Mouse (Mus musculus) heart, postnatal 0 days (tissue): ENCODE measurements around the gene Dysf. TPM values are rescaled to one million over a fixed set of nuclear protein-coding genes. Genes with fewer than 3 reads are reported as not detected.

Source experiments
- ATAC-seq: fragments of 200-750 bp; cut with Nextera tagmentation; 2 replicates; pipeline ENCODE4 v1.8.0; 2017; ENCODE audit warnings: low read depth, moderate number of reproducible peaks, moderate library complexity; ENCODE audit not compliant: insufficient read depth
- DNase-seq: peaks from one replicate; pipeline ENCODE4 v3.0.0-alpha.2; 2016; ENCODE audit warnings: low spot score
- H3K27ac ChIP-seq: fragments of 300-500 bp; sonication (generic); 2 replicates; pipeline ENCODE4 v1.5.1; 2014; ENCODE audit warnings: low read depth, mild to moderate bottlenecking
- H3K27me3 ChIP-seq: fragments of 300-500 bp; sonication (generic); 2 replicates; pipeline ENCODE4 v1.6.1; 2014; ENCODE audit warnings: low read length, mixed read lengths; ENCODE audit not compliant: control insufficient read depth, insufficient read depth
- H3K36me3 ChIP-seq: fragments of 300-500 bp; sonication (generic); replicated peaks from 2 replicates; pipeline ENCODE4 v1.6.1; 2014; ENCODE audit warnings: low read length, mixed read lengths; ENCODE audit not compliant: control insufficient read depth, insufficient read depth
- H3K4me1 ChIP-seq: fragments of 300-500 bp; sonication (generic); 2 replicates; pipeline ENCODE4 v1.6.1; 2014; ENCODE audit warnings: antibody characterized with exemption; ENCODE audit not compliant: control insufficient read depth, insufficient read depth
- H3K4me2 ChIP-seq: fragments of 300-500 bp; sonication (generic); 2 replicates; pipeline ENCODE4 v1.6.1; 2014; ENCODE audit warnings: low read depth, mild to moderate bottlenecking, low read length, moderate library complexity
- H3K4me3 ChIP-seq: fragments of 300-500 bp; sonication (generic); 2 replicates; pipeline ENCODE4 v1.5.1; 2014; ENCODE audit warnings: low read depth, low read length
- H3K9ac ChIP-seq: fragments of 300-500 bp; sonication (generic); replicated peaks from 2 replicates; pipeline ENCODE4 v1.6.1; 2014; ENCODE audit warnings: low read depth, low read length, mixed read lengths
- H3K9me3 ChIP-seq: fragments of 300-500 bp; sonication (generic); replicated peaks from 2 replicates; pipeline ENCODE4 v1.6.1; 2016; ENCODE audit warnings: low read length; ENCODE audit not compliant: control insufficient read depth
- CTCF ChIP-seq: IDR thresholded peaks from 2 replicates; pipeline ENCODE4 v1.5.1; 2016; ENCODE audit warnings: antibody characterized with exemption, control low read depth, low read depth
- EP300 ChIP-seq: IDR thresholded peaks from 2 replicates; pipeline ENCODE4 v1.6.1; 2016; ENCODE audit warnings: antibody characterized with exemption, low read depth
- WGBS: fragments of 180-500 bp; shearing (Covaris S2); extraction: QIAGEN DNeasy Blood & Tissue Kit; methylation state at CpG from one replicate; pipeline ENCODE4 v1.1.7; 2014; 5-methylcytosine and 5-hydroxymethylcytosine counted together
- polyA plus RNA-seq: library from polyadenylated mRNA; unstranded; fragments of >200 nt; fragmentation: Nextera tagmentation; extraction: Ambion mirVana; gene quantifications from 2 replicates; pipeline ENCODE4 v1.2.1, GENCODE M21; 2015
- total RNA-seq: library from RNA; depleted of rRNA; stranded (reverse); fragments of >200 nt; gene quantifications from 2 replicates; pipeline ENCODE4 v1.2.3, GENCODE M21; 2014; ENCODE audit warnings: low replicate concordance

Dysf gene
- total and polyA plus RNA-seq, 2 experiments from 2014 or later: 15.0 to 21.9 TPM

DNA sequence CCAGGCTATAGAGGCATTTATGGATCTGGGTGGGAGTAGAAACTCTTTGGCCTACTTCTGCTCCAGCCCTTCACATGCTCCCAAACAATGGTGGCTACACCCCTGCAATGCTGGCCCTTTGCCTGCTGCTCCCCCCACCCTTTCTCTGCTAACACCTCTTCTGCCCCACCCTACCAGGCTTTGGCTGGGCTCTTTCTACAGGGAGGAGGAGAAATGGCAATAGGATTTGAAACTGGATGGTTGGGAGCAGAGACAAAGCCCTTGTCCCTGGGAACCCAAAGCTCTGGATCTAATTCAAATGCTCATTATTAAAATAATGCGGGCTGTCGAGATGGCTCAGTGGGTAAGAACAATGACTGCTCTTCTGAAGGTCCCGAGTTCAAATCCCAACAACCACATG lies 72.2 kb downstream of the Dysf start:
- 82% methylated on average over 3 of the region's 3 CpGs for WGBS
- H3K9me3 ChIP-seq: no peaks in the 10 kb centered on the region
- TF ChIP-seq EP300 (no peak), CTCF (no peak)
- H3K27me3 ChIP-seq: no peaks in the 10 kb centered on the region
- no peak overlapping the region for H3K4me3 ChIP-seq
- H3K9ac ChIP-seq: no peak overlapping the region
- no peak overlapping the region for H3K27ac ChIP-seq
- no peak for DNase-seq
- H3K4me2 ChIP-seq: no peak overlapping the region
- ATAC-seq: no peak
- peaks cover 44% of the 10 kb centered on the region for H3K36me3 ChIP-seq
- H3K4me1 ChIP-seq: no peaks in the 10 kb centered on the region; the same call in 1 of the 2 replicates

DNA sequence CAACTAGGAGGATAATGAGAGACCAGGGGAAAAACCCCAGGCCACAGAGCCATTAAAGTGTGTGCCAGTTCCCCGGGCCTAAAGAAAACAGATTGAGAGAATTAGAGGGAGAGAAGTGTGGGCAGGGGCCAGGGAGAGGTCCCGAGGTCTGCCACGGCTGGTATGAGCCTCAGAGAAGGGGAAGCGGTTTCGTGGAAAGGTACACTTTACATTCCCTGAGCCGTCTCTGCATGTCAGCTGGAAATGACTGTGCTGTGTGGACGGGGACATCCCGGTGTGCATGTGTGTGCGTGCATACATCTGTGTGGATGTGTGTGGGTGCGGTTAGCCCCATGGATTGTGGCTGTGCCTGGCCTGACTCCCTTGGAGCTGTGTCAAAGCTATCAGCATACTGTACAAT lies 76.4 kb downstream of the Dysf start:
- TF ChIP-seq CTCF (no peak), EP300 (no peak)
- Histone ChIP-seq H3K4me2 (no peak overlapping the region), H3K4me1 (no peaks in the 10 kb centered on the region; the same call in 1 of the 2 replicates), H3K27me3 (no peaks in the 10 kb centered on the region), H3K36me3 (peaks cover 60% of the 10 kb centered on the region), H3K27ac (no peak overlapping the region), H3K9ac (no peak overlapping the region), H3K9me3 (no peaks in the 10 kb centered on the region), H3K4me3 (no peak overlapping the region)
- ATAC-seq (no peak; the same call in 1 of the 2 replicates), DNase-seq (no peak)
- 56% methylated on average over 10 of the region's 10 CpGs for WGBS

DNA sequence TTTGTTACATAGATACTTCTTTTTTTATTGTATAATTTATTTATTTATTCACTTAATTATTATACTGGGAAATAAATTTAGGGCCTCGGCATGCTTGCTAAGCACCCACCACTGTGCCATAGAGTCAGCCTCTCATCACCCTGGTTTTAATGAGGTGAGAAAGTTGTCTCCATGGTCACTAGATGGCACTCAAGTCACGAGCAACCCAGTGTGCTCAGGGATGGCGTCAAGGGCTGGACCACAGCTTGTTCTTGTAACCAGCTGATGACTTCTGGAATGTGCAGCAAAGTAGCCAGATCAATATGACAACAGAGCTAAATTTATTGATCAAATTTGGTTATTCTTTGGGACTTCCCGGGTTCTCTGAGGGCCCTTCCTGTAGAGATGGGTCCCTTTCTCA lies 85.1 kb downstream of the Dysf start:
- 0 out of 2 replicates have a peak, but pooled peaks have one; percentile 35 for ATAC-seq
- H3K9me3 ChIP-seq: no peaks in the 10 kb centered on the region
- DNase-seq: peak; percentile 45
- H3K4me3 ChIP-seq: no peak overlapping the region
- no peak overlapping the region for H3K27ac ChIP-seq
- TF ChIP-seq CTCF: peak; percentile 75
- no peak for TF ChIP-seq EP300
- no peaks in the 10 kb centered on the region for H3K4me1 ChIP-seq
- H3K36me3 ChIP-seq: peaks cover 24% of the 10 kb centered on the region
- no peak overlapping the region for H3K4me2 ChIP-seq
- H3K27me3 ChIP-seq: no peaks in the 10 kb centered on the region
- WGBS: 28% methylated on average over 4 of the region's 4 CpGs
- no peak overlapping the region for H3K9ac ChIP-seq

DNA sequence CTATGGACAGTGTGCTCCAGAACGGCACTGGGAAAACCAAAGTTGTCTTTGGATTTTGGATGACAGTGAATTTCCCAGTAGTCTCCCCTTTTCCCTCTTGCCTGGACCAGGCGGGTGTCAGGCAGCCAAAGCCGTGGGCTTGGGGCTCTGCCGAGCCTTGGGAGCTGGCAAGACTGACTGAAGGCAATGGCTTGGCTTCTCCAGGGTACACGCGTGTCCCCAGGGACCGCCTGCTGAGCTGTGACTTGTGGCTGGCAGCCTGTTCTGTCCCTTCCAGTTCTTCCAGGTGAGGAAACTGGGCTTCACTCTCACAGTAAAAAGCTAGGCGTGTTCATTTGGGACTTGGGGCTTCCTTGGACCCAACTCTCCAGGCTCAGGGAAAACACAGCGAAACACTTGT lies 86.1 kb downstream of the Dysf start:
- ATAC-seq (no peak), DNase-seq (no peak)
- 89% methylated on average over 9 of the region's 9 CpGs for WGBS
- H3K4me3 ChIP-seq: no peak overlapping the region
- H3K4me1 ChIP-seq: no peaks in the 10 kb centered on the region
- H3K36me3 ChIP-seq: peaks cover 27% of the 10 kb centered on the region
- TF ChIP-seq EP300: no peak
- no peak for TF ChIP-seq CTCF
- no peak overlapping the region for H3K4me2 ChIP-seq
- H3K27me3 ChIP-seq: no peaks in the 10 kb centered on the region
- H3K9me3 ChIP-seq: no peaks in the 10 kb centered on the region
- no peak overlapping the region for H3K27ac ChIP-seq
- no peak overlapping the region for H3K9ac ChIP-seq

DNA sequence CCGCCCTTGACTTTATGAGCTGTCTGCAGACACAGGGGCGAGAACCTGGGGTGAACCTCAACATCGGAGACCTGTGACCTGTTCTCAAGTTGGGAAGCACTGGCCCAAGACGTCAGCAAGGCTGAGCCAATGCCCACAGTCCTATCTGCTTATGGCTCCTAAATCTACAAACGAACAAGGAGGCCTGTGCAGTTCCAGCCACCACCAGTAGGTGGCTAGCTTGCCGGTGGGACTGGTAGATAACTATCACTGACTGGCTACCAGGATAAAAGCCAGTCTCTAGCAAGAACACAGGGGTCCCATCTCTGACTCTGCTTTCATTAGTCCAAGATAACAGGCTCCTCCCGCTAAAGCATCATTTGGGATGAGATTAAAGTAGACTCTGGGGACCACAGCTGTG lies 86.6 kb downstream of the Dysf start:
- Histone ChIP-seq H3K27me3 (no peaks in the 10 kb centered on the region), H3K27ac (no peak overlapping the region), H3K9me3 (no peaks in the 10 kb centered on the region), H3K9ac (no peak overlapping the region), H3K4me3 (no peak overlapping the region), H3K36me3 (peaks cover 31% of the 10 kb centered on the region), H3K4me2 (no peak overlapping the region), H3K4me1 (no peaks in the 10 kb centered on the region)
- DNase-seq (no peak), ATAC-seq (no peak)
- WGBS: 34% methylated on average over 7 of the region's 7 CpGs
- no peak for TF ChIP-seq EP300
- TF ChIP-seq CTCF: peak; percentile 79

DNA sequence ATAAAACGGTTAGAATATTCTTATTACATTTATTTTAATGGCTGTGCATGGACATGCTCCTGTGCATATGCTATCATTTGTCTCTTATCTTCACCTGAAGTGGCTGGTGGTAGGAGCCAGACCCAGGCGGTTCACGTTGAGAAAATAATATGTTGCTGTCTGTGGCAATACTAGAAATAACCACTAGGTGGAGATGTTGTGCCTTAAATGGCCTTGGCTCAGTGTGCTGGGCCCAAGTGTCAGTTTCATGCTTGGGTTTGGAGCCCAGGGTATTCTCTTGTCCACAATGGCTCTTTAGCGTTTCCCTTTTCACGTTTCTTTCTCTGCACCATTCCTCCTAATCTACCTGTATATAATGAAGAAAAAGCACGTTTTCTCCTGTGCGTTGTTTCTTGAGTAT lies 87.5 kb downstream of the Dysf start:
- ATAC-seq (peak; percentile 75), DNase-seq (peak; percentile 82)
- Histone ChIP-seq H3K9me3 (no peaks in the 10 kb centered on the region), H3K27me3 (no peaks in the 10 kb centered on the region), H3K4me1 (no peaks in the 10 kb centered on the region), H3K36me3 (peaks cover 32% of the 10 kb centered on the region), H3K4me2 (no peak overlapping the region), H3K27ac (no peak overlapping the region), H3K9ac (no peak overlapping the region), H3K4me3 (no peak overlapping the region)
- TF ChIP-seq CTCF (peak; percentile 93), EP300 (no peak)
- WGBS: 21% methylated on average over 7 of the region's 7 CpGs
